Mouse (Mus musculus): ENCODE results near the gene Top2b.
A peak's percentile ranks its signal among the peaks of the same experiment; 100 is the strongest.

The Top2b gene

GRCm38 (mm10) chr14:16364878-16365337 lies at the start of gene Top2b:
TSS of gene Top2b (plus strand) at chr14:16365179.
- DNase-seq, result peak; percentile 98

GRCm38 (mm10) chr14:16316715-16317114 lies 48.3 kb upstream of the Top2b start:
- no peak for DNase-seq

GRCm38 (mm10) chr14:16319818-16320217 lies 45.2 kb upstream of the Top2b start:
- no peak for DNase-seq

GRCm38 (mm10) chr14:16324394-16324793 lies 40.6 kb upstream of the Top2b start:
- no peak for DNase-seq

- no peak for DNase-seq
Measured at GRCm38 (mm10) chr14:16325208-16325607, 39.8 kb upstream of the Top2b start.

GRCm38 (mm10) chr14:16328531-16328930 lies 36.4 kb upstream of the Top2b start:
- peak; percentile 13 for DNase-seq

DNA sequence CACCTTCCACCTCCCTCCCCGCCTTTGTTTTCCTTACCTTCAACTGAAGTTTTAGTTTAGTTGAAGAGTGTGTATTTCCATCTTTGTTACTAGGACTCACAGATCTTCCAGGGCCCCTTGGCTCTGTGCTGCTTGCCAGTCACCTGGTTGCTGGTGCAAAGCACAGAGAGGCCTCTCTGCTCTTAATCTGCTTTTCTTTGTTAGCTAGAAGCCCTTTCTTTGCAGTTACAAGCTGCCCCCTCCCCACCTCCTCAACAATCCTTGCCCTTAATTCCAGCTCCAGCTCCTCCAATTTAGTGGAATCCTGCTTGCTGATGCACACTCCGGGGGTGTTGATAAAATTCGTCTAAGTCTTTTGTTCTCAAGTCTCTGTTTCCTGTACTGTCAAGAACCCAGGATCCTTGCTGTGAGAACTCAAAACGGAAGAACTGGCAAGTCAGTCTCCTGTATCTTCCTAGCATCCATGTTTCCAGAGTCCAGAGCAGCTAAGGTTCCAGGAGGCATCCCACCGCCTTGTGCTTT lies 36.0 kb upstream of the Top2b start:
- DNase-seq, result no peak

- DNase-seq, result no peak
Measured at GRCm38 (mm10) chr14:16329756-16330155, 35.2 kb upstream of the Top2b start.

GRCm38 (mm10) chr14:16334260-16334659 lies 30.7 kb upstream of the Top2b start:
- no peak for DNase-seq

GRCm38 (mm10) chr14:16335835-16336417 lies 29.1 kb upstream of the Top2b start:
- no peak for DNase-seq

- DNase-seq, result no peak
Measured at GRCm38 (mm10) chr14:16347505-16347904, 17.5 kb upstream of the Top2b start.

- DNase-seq, result no peak
Measured at GRCm38 (mm10) chr14:16359704-16360103, 5.3 kb upstream of the Top2b start.

- peak; percentile 78 for DNase-seq
Measured at GRCm38 (mm10) chr14:16364161-16364831, 683 bp upstream of the Top2b start.

DNA sequence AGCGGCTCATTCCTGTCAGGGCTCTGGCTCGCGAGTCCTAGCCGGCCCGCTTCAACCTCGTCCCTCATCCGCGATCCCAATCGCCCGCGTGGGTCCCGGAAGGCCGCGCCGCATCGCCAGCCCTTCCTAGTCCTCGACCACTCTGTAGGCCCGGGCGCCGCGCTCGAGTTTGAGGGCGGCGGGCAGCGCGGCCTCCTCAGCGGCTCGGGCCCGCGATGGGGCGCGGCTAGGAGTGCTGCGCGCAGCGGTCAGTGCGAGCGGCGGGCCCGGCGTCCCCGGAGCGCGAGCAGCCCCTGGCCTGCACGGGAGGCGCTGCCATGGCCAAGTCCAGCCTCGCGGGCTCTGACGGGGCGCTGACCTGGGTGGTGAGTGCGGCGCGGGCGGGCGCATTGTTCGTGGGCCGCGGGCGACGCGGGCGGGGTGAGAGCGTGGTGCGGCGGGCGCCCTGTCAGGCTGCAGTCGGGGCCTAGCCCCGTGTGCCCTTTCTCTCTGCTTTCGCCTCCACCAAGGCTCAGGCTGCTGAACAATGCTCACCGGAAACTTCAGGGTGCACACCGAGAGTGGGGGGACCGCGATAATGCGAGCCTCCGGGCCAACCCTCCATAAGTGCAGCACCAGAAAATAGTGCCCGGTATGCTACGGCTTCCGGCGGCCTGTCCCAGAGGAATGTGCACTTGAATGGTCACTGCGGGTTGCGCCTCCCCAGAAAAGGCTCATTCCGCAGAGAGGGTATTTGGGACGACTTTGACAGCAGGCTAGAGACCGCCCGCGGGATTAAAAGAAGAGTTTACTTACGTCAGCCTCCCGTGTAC lies 589 bp downstream of the Top2b start:
- peak; percentile 82 for DNase-seq

GRCm38 (mm10) chr14:16366174-16366889 lies 1.4 kb downstream of the Top2b start:
- DNase-seq, result no peak

GRCm38 (mm10) chr14:16366986-16367385 lies 2.0 kb downstream of the Top2b start:
- DNase-seq, result no peak

DNA sequence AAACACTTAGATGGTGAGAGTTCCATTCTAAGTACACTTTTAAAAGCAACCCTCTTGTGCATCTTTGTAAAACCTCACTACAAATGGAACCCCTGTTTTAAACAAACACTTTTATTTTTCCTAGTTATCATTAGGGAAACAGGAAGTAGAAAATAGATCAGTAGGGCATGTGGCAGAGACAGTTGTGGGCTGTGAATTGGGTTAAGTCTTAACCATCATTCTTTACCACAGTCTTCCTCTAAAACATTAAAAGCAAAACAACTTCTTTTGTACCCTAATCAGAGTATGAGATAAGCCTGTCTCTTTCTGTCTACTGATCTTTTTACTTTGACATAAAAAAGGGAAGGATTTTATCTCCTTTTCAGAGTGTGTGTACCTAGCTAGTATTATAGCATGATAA lies 7.8 kb downstream of the Top2b start:
- no peak for DNase-seq

GRCm38 (mm10) chr14:16373190-16373589 lies 8.2 kb downstream of the Top2b start:
- DNase-seq, result no peak

- peak; percentile 23 for DNase-seq
Measured at GRCm38 (mm10) chr14:16379917-16380570, 15.1 kb downstream of the Top2b start.

- no peak for DNase-seq
Measured at GRCm38 (mm10) chr14:16384783-16385182, 19.8 kb downstream of the Top2b start.

GRCm38 (mm10) chr14:16405187-16405586 lies 40.2 kb downstream of the Top2b start:
- no peak for DNase-seq

DNA sequence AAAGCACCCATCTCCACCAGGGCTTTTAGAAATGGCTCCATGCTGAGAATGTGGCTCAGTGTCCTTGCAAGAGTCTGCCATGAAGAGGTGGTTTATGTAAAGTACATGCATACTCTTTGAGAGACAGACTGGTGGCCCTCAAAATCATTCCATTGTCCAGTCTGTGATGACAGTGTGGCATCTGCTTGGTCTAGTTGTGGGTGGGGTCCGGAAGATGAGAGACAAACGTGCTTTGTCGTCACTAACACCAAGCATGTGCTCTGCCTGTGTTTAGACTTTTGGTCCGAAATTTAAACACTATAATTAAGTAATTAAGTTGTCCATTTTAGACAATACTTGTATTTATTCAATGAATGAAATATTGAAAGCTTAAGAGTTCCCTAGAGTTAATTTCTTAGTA lies 49.2 kb downstream of the Top2b start:
- DNase-seq, result no peak
